Mouse (Mus musculus) embryonic fibroblast, embryonic 13.5 days (primary cell): ENCODE data around the gene Cnp.

Experiments used
- CTCF ChIP-seq: IDR thresholded peaks from 2 replicates; pipeline ENCODE4 v1.5.1; 2011; ENCODE audit warnings: mild to moderate bottlenecking, control low read depth, low read length, moderate library complexity, borderline replicate concordance; ENCODE audit not compliant: insufficient read depth
- POLR2A ChIP-seq: IDR thresholded peaks from 2 replicates; pipeline ENCODE4 v1.6.1; 2011; ENCODE audit warnings: low read depth, mild to moderate bottlenecking, control low read depth, low read length, moderate library complexity

DNA sequence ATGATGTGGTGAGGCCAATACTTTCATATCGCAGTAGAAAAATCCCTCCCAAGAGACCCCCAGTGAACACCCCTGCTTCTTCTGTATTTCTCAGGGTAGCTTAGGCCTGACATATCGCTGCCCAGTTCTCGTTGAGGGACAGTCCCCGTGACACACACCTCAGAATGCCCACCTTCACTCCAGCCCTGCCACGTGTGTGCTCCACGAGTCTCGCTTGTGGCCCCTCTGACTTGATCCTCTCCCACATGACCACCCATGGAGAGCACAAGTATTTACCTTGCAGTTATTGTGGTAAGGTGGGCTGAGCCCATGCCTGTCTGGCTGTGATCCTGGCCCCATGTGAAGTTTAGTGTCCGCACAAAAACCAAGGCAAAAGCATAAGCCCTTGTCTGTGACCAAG is 6.0 kb upstream of the Cnp start:
- TF ChIP-seq CTCF (no peak), POLR2A (no peak)
